Mouse (Mus musculus): Measurements from ENCODE around the gene Atoh8. TPM values are rescaled to one million over a fixed set of nuclear protein-coding genes. Genes with fewer than 3 reads are reported as not detected.
A peak's percentile ranks its signal among the peaks of the same experiment; 100 is the strongest.

Gene Atoh8
- polyA plus RNA-seq, 1 experiment from 2014 or later, result 5.7 TPM

DNA sequence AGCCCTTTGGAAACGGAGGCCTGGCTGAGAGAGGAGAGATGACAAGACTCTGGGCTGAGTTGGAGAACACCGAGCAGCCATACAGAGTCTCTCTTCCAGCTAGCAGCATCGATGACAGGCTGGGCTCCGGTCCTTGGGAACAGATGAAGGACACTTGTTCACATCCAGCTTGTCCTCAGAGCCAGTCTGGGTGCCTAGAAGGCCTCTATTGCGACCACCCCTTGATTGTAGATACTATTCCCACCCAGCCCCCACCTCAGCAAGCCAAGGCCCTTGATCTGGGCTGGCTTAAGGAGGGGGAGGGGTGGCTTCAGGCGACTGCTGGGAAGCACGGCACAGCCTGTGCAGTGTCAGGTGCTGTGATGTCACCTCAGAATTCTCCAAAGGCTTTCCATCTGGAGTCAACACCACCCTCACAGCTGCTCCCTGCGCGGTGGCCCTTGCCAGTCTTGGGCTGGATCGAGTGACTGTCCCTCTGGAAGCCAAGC, 19.3 kb upstream of the Atoh8 start:
- no peak for ATAC-seq
- POLR2A ChIA-PET, result no interaction called here
- TF ChIP-seq CTCF (IDR thresholded peaks at IDR 0.05), result no peak
- CTCF ChIA-PET, result interaction anchor here (0.8 to 3.0 kb wide), 4 partner anchors 9 to 97 kb away, joined by 3 to 9 read pairs (median 4); no protein-coding TSS in a partner anchor
- H3K27me3 ChIP-seq, result no peaks in the 10 kb centered on the region
- in situ Hi-C loops (cut with MboI; ENCODE audit: low pct_unique_long_range_greater_than_20kb), result no loop called here
- DNase-seq (ENCODE audit: low read depth, low spot score), result no peak

DNA sequence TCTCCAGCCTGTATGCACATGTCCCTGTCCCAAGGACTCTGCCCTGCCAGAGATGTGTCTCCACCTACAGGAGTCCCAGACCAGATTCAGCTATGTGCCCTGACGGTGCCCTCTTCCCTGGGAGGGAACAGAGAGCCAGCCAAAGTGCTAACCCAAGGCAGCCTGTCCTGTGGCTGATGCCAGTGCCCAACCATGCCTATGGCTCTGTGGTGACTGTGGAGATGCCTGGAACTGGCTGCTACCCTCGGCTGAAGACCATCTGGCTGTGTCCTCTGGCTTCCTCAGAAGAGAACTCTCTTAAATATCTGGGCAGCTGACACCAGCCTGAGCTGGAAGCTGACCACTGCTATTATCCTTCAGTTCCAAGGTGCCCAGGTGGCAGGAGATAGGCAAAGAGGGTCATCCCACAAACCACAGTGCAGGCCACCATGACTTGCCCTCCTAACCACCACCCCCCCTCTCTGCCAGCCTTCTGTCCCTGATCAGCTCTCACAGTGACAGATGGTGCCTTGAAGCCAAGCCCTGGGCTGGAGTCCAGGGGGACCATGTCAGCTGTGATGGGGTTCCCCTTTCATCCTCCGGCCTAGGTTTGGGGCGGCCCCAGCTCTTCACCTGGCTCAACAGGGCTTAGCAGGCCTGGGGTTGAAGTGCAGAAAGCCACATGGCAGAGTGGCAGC, 18.7 kb upstream of the Atoh8 start:
- DNase-seq (ENCODE audit: low read depth, low spot score) (no peak), ATAC-seq (no peak)
- in situ Hi-C loops (cut with MboI; ENCODE audit: low pct_unique_long_range_greater_than_20kb), result no loop called here
- POLR2A ChIA-PET, result no interaction called here
- H3K27me3 ChIP-seq, result no peaks in the 10 kb centered on the region
- CTCF ChIA-PET, result interaction anchor here (2.3 to 3.0 kb wide), 2 partner anchors 17 to 68 kb away, joined by 6 to 9 read pairs; no protein-coding TSS in a partner anchor
- TF ChIP-seq CTCF (IDR thresholded peaks at IDR 0.05), result no peak

DNA sequence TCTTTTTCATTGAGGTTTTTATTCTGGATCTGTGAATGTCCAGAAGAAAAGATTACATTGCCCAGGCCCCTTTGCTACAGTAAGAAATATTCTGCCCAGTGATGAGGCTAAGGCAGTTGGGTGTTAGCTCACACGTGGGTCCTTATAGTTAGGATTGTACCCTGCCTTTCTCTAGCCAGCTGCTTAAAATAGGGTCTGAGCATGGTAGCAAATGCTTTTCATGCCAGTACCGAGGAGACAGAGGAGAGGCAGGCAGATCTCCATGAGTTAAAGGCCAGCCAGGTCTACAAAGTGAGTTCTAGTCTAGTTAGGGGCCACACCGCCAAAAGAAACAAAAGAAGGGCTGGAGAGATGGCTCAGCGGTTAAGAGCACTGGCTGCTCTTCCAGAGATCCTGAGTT, 17.8 kb upstream of the Atoh8 start:
- DNase-seq (ENCODE audit: low read depth, low spot score) (no peak), ATAC-seq (no peak)
- ChIA-PET POLR2A (interaction anchor here (1.5 kb wide), 1 partner anchor 10 kb away, joined by 3 read pairs; no protein-coding TSS in a partner anchor), CTCF (interaction anchor here (1.1 to 3.0 kb wide), 4 partner anchors 8 to 67 kb away, joined by 3 to 9 read pairs (median 7); no protein-coding TSS in a partner anchor)
- no peak for TF ChIP-seq CTCF (IDR thresholded peaks at IDR 0.05)
- in situ Hi-C loops (cut with MboI; ENCODE audit: low pct_unique_long_range_greater_than_20kb), result no loop called here
- H3K27me3 ChIP-seq, result no peaks in the 10 kb centered on the region

DNA sequence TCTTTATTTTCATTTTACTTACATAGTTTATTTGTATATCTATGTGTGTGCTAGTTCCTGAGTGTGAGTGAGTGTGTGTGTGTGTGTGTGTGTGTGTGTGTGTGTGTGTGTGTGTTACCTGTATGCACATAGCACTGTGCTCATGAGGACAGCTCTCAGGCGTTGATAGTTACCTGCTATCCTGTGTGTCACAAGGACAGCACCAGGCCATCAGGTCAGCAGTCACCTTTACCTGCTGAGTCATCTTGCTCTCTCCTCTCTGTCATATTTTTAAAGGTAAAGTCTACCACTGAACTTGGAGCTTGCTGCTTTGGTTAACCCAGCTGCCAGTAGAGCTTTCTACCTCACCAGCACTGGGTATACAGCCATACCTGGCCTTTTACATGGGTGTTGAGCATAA, 17.1 kb upstream of the Atoh8 start:
- POLR2A ChIA-PET, result interaction anchor here (1.5 kb wide), 1 partner anchor 9 kb away, joined by 3 read pairs; no protein-coding TSS in a partner anchor
- no peak for TF ChIP-seq CTCF (IDR thresholded peaks at IDR 0.05)
- no peak for ATAC-seq
- no peak for DNase-seq (ENCODE audit: low read depth, low spot score)
- in situ Hi-C loops (cut with MboI; ENCODE audit: low pct_unique_long_range_greater_than_20kb), result no loop called here
- CTCF ChIA-PET, result interaction anchor here (1.1 to 1.8 kb wide), 3 partner anchors 9 to 66 kb away, joined by 3 to 8 read pairs (median 6); no protein-coding TSS in a partner anchor
- H3K27me3 ChIP-seq, result no peaks in the 10 kb centered on the region

DNA sequence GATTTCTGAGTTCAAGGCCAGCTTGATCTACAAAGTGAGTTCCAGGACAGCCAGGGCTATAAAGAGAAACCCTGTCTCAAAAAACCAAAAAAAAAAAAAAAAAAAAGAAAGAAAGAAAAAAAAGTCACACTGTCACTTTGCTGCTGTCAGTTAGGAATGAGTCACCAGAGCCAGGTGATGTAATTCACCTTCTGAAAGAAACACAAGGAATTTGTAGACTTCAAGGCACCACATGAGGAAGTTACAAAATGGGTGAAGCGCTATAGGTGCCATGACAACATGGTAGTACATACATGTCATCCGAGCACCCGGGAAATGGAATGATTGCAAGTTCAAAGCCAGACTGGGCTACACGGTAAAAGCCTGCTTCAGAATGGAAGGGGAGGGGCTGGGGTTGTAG, 14.6 kb upstream of the Atoh8 start:
- ATAC-seq (no peak), DNase-seq (ENCODE audit: low read depth, low spot score) (no peak)
- H3K27me3 ChIP-seq, result no peaks in the 10 kb centered on the region
- in situ Hi-C loops (cut with MboI; ENCODE audit: low pct_unique_long_range_greater_than_20kb), result loop anchor here (10.0 kb wide), 1 partner anchor 325 kb away; no protein-coding TSS in a partner anchor
- ChIA-PET CTCF (interaction anchor here (1.0 to 1.5 kb wide), 3 partner anchors 9 to 13 kb away, joined by 3 to 5 read pairs (median 3); no protein-coding TSS in a partner anchor), POLR2A (interaction anchor here (0.6 kb wide), 1 partner anchor 269 kb away, joined by 4 read pairs; no protein-coding TSS in a partner anchor)
- no peak for TF ChIP-seq CTCF (IDR thresholded peaks at IDR 0.05)

DNA sequence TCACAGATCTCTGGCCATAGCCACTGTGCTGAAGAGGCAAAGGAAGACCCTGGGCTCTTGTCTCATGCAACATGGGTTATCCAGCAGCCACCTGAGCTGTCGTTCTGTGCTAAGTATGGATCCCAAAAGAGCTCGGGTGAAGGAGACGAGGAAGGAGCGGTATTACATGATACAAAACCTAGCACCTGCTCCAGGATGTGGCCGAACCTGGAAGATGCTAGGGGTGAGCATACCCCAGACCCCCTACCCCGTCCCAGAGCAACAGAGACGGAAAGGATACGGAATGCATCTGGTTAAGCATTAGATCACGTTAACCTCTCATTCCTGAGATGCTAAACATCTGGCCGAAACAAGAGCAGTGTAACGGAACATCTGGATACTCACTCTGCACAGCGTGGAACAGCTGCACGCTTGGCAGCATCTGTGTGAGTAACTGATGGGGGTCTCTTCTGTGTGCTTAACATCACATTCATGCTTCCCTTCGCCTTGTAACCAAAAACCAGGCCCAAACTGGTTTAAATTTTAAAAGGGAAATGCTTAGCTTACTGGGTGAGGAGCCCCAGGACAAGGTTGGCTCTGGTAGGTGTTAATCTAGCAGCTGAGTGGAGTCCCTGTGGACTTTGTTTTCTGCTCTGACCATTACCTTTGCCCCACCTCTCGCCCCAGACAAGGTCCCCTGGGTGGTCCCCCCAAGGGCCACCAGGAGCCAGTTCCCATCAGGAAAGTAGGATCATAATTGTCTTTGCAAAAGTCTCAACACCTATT, 13.0 kb upstream of the Atoh8 start:
- DNase-seq (ENCODE audit: low read depth, low spot score), result no peak
- in situ Hi-C loops (cut with MboI; ENCODE audit: low pct_unique_long_range_greater_than_20kb), result loop anchor here (10.0 kb wide), 1 partner anchor 324 kb away; no protein-coding TSS in a partner anchor

DNA sequence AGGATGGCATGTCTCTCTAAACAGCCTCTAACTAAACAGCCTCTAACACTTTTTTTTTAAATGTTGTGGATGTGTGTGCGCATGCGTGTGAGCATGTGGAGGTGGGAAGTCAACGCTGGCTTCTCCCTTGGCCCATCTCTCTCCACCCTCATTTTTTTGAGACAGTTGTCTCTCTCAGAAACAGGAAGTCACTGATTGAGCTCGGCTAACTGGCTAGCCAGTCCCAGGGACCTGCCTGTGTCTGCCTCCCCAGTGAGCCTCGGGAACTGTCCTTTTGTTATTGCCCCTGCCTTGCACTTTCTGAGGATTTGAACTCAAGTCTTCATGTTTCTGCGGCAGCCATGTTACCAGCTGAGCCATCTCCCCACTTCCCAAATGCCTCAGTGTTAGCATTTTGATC, 10.9 kb upstream of the Atoh8 start:
- CTCF ChIA-PET, result interaction anchor here (1.9 kb wide), 1 partner anchor 9 kb away, joined by 5 read pairs; no protein-coding TSS in a partner anchor
- POLR2A ChIA-PET, result interaction anchor here (1.1 kb wide), 1 partner anchor 34 kb away, joined by 4 read pairs; no protein-coding TSS in a partner anchor
- no peaks in the 10 kb centered on the region for H3K27me3 ChIP-seq
- no peak for DNase-seq (ENCODE audit: low read depth, low spot score)
- no peak for TF ChIP-seq CTCF (IDR thresholded peaks at IDR 0.05)
- in situ Hi-C loops (cut with MboI; ENCODE audit: low pct_unique_long_range_greater_than_20kb), result loop anchor here (10.0 kb wide), 1 partner anchor 322 kb away; no protein-coding TSS in a partner anchor
- no peak for ATAC-seq

More for the DNA sequence above, 13.0 kb upstream of the Atoh8 start:
- ATAC-seq, result no peak
- no peaks in the 10 kb centered on the region for H3K27me3 ChIP-seq
- TF ChIP-seq CTCF (IDR thresholded peaks at IDR 0.05), result no peak
- POLR2A ChIA-PET, result no interaction called here
- CTCF ChIA-PET, result interaction anchor here (1.5 to 2.5 kb wide), 2 partner anchors 8 to 13 kb away, joined by 3 to 10 read pairs; no protein-coding TSS in a partner anchor

DNA sequence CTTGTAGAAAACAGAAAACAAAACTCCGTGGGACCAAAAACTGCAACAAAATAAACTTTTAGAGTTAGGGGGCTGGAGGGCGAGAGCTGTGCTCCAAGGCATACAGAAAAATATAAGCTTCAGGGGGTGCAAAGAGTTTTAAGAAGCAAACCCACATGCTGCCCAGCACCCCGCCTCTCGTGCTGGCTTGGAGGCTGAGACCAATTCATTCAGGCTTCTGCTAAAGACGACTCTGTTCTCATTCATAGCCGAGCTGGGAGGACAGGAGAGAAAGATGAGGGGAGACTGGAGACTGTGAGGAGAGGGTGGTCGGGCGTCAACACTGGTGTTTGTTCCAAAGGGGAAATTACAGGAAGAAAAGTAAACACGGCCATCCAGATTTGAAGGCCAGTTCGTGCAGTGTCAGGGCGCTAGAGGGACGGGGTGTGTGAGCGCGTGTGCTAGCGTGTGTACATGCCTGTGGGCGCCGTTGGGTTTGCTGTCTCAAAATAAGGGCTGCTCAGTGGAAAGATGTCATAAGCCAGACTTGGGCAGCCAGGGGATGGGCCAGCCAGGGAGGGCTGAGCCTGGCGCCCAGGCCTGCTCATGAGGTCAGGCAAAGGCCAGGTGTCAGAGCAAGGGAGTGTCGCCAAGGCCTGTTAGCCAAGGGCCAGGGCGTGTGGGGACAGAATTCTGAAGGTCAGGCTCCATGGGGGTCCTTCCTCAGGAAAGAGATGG, 9.3 kb upstream of the Atoh8 start:
- no peak for ATAC-seq
- ChIA-PET CTCF (interaction anchor here (0.9 to 1.0 kb wide), 2 partner anchors 10 to 16 kb away, joined by 3 read pairs; no protein-coding TSS in a partner anchor), POLR2A (no interaction called here)
- DNase-seq (ENCODE audit: low read depth, low spot score), result no peak
- in situ Hi-C loops (cut with MboI; ENCODE audit: low pct_unique_long_range_greater_than_20kb), result loop anchor here (5.0 to 10.0 kb wide), 2 partner anchors 57 to 320 kb away; no protein-coding TSS in a partner anchor
- H3K27me3 ChIP-seq, result no peaks in the 10 kb centered on the region
- no peak for TF ChIP-seq CTCF (IDR thresholded peaks at IDR 0.05)

DNA sequence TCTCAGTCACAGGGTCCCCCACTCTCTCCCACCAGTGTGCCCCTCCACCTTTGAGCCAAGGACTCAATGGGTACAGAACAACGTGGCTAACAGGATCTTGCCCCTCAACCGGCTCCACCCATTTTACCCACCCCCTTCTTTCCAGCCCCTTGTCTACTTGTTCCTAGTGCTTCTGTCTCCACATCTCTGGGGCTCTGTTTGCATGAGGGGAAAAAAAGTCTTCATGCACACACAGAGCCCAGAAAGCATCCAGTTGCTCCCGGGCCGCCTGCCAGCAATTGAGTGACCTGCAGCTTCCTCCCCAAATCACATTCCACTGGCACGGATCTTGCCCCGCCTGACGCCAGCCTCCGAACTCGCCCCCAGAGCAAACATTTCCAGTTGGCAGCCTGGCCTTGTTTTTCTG, 8.8 kb upstream of the Atoh8 start:
- no peak for DNase-seq (ENCODE audit: low read depth, low spot score)
- ChIA-PET CTCF (interaction anchor here (0.9 kb wide), 1 partner anchor 17 kb away, joined by 3 read pairs; no protein-coding TSS in a partner anchor), POLR2A (no interaction called here)
- peak; percentile 40 for ATAC-seq
- in situ Hi-C loops (cut with MboI; ENCODE audit: low pct_unique_long_range_greater_than_20kb), result loop anchor here (5.0 to 10.0 kb wide), 2 partner anchors 57 to 319 kb away; no protein-coding TSS in a partner anchor
- no peaks in the 10 kb centered on the region for H3K27me3 ChIP-seq
- no peak for TF ChIP-seq CTCF (IDR thresholded peaks at IDR 0.05)
